Mouse (Mus musculus): ENCODE measurements at regions not wholly inside any gene's neighbourhood (a gene's known extent, or its start where the extent isn't known, plus 50 kb on each side); places are given as distances from the start of the nearest gene placed in this dataset.

- no peak overlapping the region for H3K4me2 ChIP-seq (ENCODE audit: low read depth, low read length)
- no peaks in the 10 kb centered on the region for H3K36me3 ChIP-seq (ENCODE audit: control insufficient read depth, insufficient read depth, low read length)
- H3K9ac ChIP-seq (replicated peaks; ENCODE audit: low read depth, low read length) = no peak overlapping the region
- H3K27me3 ChIP-seq (ENCODE audit: control insufficient read depth, insufficient read depth, low read length) = no peaks in the 10 kb centered on the region
- no peak for ATAC-seq (ENCODE audit: low read depth)
- no peaks in the 10 kb centered on the region for H3K4me1 ChIP-seq (ENCODE audit: control insufficient read depth, insufficient read depth, low read length)
- no peak overlapping the region for H3K4me3 ChIP-seq (ENCODE audit: low read depth, low read length)
- no peaks in the 10 kb centered on the region for H3K9me3 ChIP-seq (ENCODE audit: control insufficient read depth, low read length)
- H3K27ac ChIP-seq (ENCODE audit: low read depth, low read length) = no peak overlapping the region
Observed at GRCm38 (mm10) chr16:54279275-54279674, 1018.5 kb downstream of the Zpld1 start.

- WGBS = 71% methylated on average over 1 of the region's 1 CpGs
- Histone ChIP-seq H3K36me3 (ENCODE audit: control insufficient read depth, insufficient read depth, low read length) (no peaks in the 10 kb centered on the region), H3K9ac (replicated peaks; ENCODE audit: low read depth, low read length) (no peak overlapping the region), H3K4me2 (ENCODE audit: low read depth, low read length) (no peak overlapping the region), H3K27ac (ENCODE audit: low read depth, low read length) (no peak overlapping the region), H3K9me3 (ENCODE audit: control insufficient read depth, low read length) (no peaks in the 10 kb centered on the region), H3K4me3 (ENCODE audit: low read depth, low read length) (no peak overlapping the region), H3K27me3 (ENCODE audit: control insufficient read depth, insufficient read depth, low read length) (no peaks in the 10 kb centered on the region), H3K4me1 (ENCODE audit: control insufficient read depth, insufficient read depth, low read length) (no peaks in the 10 kb centered on the region)
- ATAC-seq (ENCODE audit: low read depth) = no peak
Observed at GRCm38 (mm10) chr16:54263853-54264252, 1033.9 kb downstream of the Zpld1 start.

- 75% methylated on average over 1 of the region's 1 CpGs for WGBS
- H3K36me3 ChIP-seq (ENCODE audit: control insufficient read depth, insufficient read depth, low read length) = no peaks in the 10 kb centered on the region
- no peaks in the 10 kb centered on the region for H3K9me3 ChIP-seq (ENCODE audit: control insufficient read depth, low read length)
- no peak overlapping the region for H3K4me2 ChIP-seq (ENCODE audit: low read depth, low read length)
- H3K4me1 ChIP-seq (ENCODE audit: control insufficient read depth, insufficient read depth, low read length) = no peaks in the 10 kb centered on the region
- no peak overlapping the region for H3K9ac ChIP-seq (replicated peaks; ENCODE audit: low read depth, low read length)
- H3K4me3 ChIP-seq (ENCODE audit: low read depth, low read length) = no peak overlapping the region
- H3K27me3 ChIP-seq (ENCODE audit: control insufficient read depth, insufficient read depth, low read length) = no peaks in the 10 kb centered on the region
- no peak overlapping the region for H3K27ac ChIP-seq (ENCODE audit: low read depth, low read length)
- ATAC-seq (ENCODE audit: low read depth) = no peak
Observed at GRCm38 (mm10) chr16:54259260-54259659, 1038.5 kb downstream of the Zpld1 start.

GRCm38 (mm10) chr16:54246883-54247282 lies 1050.9 kb downstream of the Zpld1 start:
- ATAC-seq (ENCODE audit: low read depth) = no peak
- Histone ChIP-seq H3K27me3 (ENCODE audit: control insufficient read depth, insufficient read depth, low read length) (no peaks in the 10 kb centered on the region), H3K9ac (replicated peaks; ENCODE audit: low read depth, low read length) (no peak overlapping the region), H3K4me2 (ENCODE audit: low read depth, low read length) (no peak overlapping the region), H3K4me1 (ENCODE audit: control insufficient read depth, insufficient read depth, low read length) (no peaks in the 10 kb centered on the region), H3K4me3 (ENCODE audit: low read depth, low read length) (no peak overlapping the region), H3K36me3 (ENCODE audit: control insufficient read depth, insufficient read depth, low read length) (no peaks in the 10 kb centered on the region), H3K9me3 (ENCODE audit: control insufficient read depth, low read length) (no peaks in the 10 kb centered on the region), H3K27ac (ENCODE audit: low read depth, low read length) (no peak overlapping the region)
- 87% methylated on average over 3 of the region's 3 CpGs for WGBS

GRCm38 (mm10) chr16:54246386-54246785 lies 1051.4 kb downstream of the Zpld1 start:
- H3K9me3 ChIP-seq (ENCODE audit: control insufficient read depth, low read length) = no peaks in the 10 kb centered on the region
- WGBS = 91% methylated on average over 5 of the region's 5 CpGs

GRCm38 (mm10) chr16:54239488-54239887 lies 1058.3 kb downstream of the Zpld1 start:
- Histone ChIP-seq H3K36me3 (ENCODE audit: control insufficient read depth, insufficient read depth, low read length) (no peaks in the 10 kb centered on the region), H3K9me3 (ENCODE audit: control insufficient read depth, low read length) (no peaks in the 10 kb centered on the region), H3K27me3 (ENCODE audit: control insufficient read depth, insufficient read depth, low read length) (no peaks in the 10 kb centered on the region), H3K4me2 (ENCODE audit: low read depth, low read length) (no peak overlapping the region), H3K9ac (replicated peaks; ENCODE audit: low read depth, low read length) (no peak overlapping the region), H3K4me1 (ENCODE audit: control insufficient read depth, insufficient read depth, low read length) (no peaks in the 10 kb centered on the region), H3K27ac (ENCODE audit: low read depth, low read length) (no peak overlapping the region), H3K4me3 (ENCODE audit: low read depth, low read length) (no peak overlapping the region)
- WGBS = 95% methylated on average over 1 of the region's 1 CpGs
- ATAC-seq (ENCODE audit: low read depth) = no peak

More at GRCm38 (mm10) chr16:54246386-54246785, 1051.4 kb downstream of the Zpld1 start:
- Histone ChIP-seq H3K4me2 (ENCODE audit: low read depth, low read length) (no peak overlapping the region), H3K4me3 (ENCODE audit: low read depth, low read length) (no peak overlapping the region), H3K4me1 (ENCODE audit: control insufficient read depth, insufficient read depth, low read length) (no peaks in the 10 kb centered on the region), H3K27ac (ENCODE audit: low read depth, low read length) (no peak overlapping the region), H3K9ac (replicated peaks; ENCODE audit: low read depth, low read length) (no peak overlapping the region), H3K27me3 (ENCODE audit: control insufficient read depth, insufficient read depth, low read length) (no peaks in the 10 kb centered on the region), H3K36me3 (ENCODE audit: control insufficient read depth, insufficient read depth, low read length) (no peaks in the 10 kb centered on the region)
- ATAC-seq (ENCODE audit: low read depth) = no peak

- Histone ChIP-seq H3K9me3 (ENCODE audit: control insufficient read depth, low read length) (no peaks in the 10 kb centered on the region), H3K27me3 (ENCODE audit: control insufficient read depth, insufficient read depth, low read length) (no peaks in the 10 kb centered on the region), H3K4me1 (ENCODE audit: control insufficient read depth, insufficient read depth, low read length) (no peaks in the 10 kb centered on the region), H3K9ac (replicated peaks; ENCODE audit: low read depth, low read length) (no peak overlapping the region), H3K36me3 (ENCODE audit: control insufficient read depth, insufficient read depth, low read length) (no peaks in the 10 kb centered on the region), H3K27ac (ENCODE audit: low read depth, low read length) (no peak overlapping the region), H3K4me2 (ENCODE audit: low read depth, low read length) (no peak overlapping the region), H3K4me3 (ENCODE audit: low read depth, low read length) (no peak overlapping the region)
- WGBS = 6% methylated on average over 2 of the region's 2 CpGs
- no peak for ATAC-seq (ENCODE audit: low read depth)
Observed at GRCm38 (mm10) chr16:54229445-54230208, 1068.2 kb downstream of the Zpld1 start.

- WGBS = 89% methylated on average over 2 of the region's 2 CpGs
- no peak overlapping the region for H3K4me2 ChIP-seq (ENCODE audit: low read depth, low read length)
- H3K9ac ChIP-seq (replicated peaks; ENCODE audit: low read depth, low read length) = no peak overlapping the region
- no peaks in the 10 kb centered on the region for H3K4me1 ChIP-seq (ENCODE audit: control insufficient read depth, insufficient read depth, low read length)
- H3K4me3 ChIP-seq (ENCODE audit: low read depth, low read length) = no peak overlapping the region
- ATAC-seq (ENCODE audit: low read depth) = no peak
- H3K27ac ChIP-seq (ENCODE audit: low read depth, low read length) = no peak overlapping the region
- H3K9me3 ChIP-seq (ENCODE audit: control insufficient read depth, low read length) = no peaks in the 10 kb centered on the region
- H3K36me3 ChIP-seq (ENCODE audit: control insufficient read depth, insufficient read depth, low read length) = no peaks in the 10 kb centered on the region
- H3K27me3 ChIP-seq (ENCODE audit: control insufficient read depth, insufficient read depth, low read length) = no peaks in the 10 kb centered on the region
Observed at GRCm38 (mm10) chr16:54226149-54226548, 1071.6 kb downstream of the Zpld1 start.

GRCm38 (mm10) chr16:54195205-54195604 lies 1102.6 kb downstream of the Zpld1 start:
- H3K9ac ChIP-seq (replicated peaks; ENCODE audit: low read depth, low read length) = no peak overlapping the region
- ATAC-seq (ENCODE audit: low read depth) = peak; percentile 58; the same call in 1 of the 2 replicates
- H3K9me3 ChIP-seq (ENCODE audit: control insufficient read depth, low read length) = no peaks in the 10 kb centered on the region
- 39% methylated on average over 3 of the region's 3 CpGs for WGBS
- H3K27me3 ChIP-seq (ENCODE audit: control insufficient read depth, insufficient read depth, low read length) = no peaks in the 10 kb centered on the region
- no peaks in the 10 kb centered on the region for H3K36me3 ChIP-seq (ENCODE audit: control insufficient read depth, insufficient read depth, low read length)
- H3K4me1 ChIP-seq (ENCODE audit: control insufficient read depth, insufficient read depth, low read length) = no peaks in the 10 kb centered on the region
- H3K27ac ChIP-seq (ENCODE audit: low read depth, low read length) = no peak overlapping the region
- H3K4me3 ChIP-seq (ENCODE audit: low read depth, low read length) = no peak overlapping the region
- no peak overlapping the region for H3K4me2 ChIP-seq (ENCODE audit: low read depth, low read length)

Data from neural tube, embryonic 14.5 days (tissue).